Mouse (Mus musculus): Measurements from ENCODE around the gene Foxn4. TPM values are rescaled to one million over a fixed set of nuclear protein-coding genes. Genes with fewer than 3 reads are reported as not detected.

Foxn4 gene
- polyA plus RNA-seq, 1 experiment from 2014 or later, result 1.7 TPM

DNA sequence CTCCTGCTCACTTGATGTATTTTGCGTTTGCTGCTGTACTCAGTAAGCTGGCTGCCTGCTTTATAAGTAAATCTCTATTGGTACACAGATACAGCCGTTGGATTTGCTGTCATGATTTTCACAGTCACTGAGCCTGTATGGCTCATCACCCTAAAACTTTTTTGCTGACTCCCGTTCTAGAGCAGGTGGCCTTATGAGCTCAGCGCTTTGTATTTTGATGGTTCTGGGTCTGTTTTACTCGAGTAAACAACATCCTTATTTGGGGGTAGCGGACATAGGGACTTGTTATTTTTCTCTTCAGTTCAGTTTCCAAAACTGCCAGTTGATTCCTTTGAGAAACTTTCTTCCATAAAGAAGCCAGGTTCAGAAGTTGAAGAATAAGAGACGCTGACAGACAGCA lies 47.6 kb downstream of the Foxn4 start:
- Histone ChIP-seq H3K4me2 (ENCODE audit: low read depth) (no peak overlapping the region), H3K27me3 (ENCODE audit: control insufficient read depth, insufficient read depth, low read length) (no peaks in the 10 kb centered on the region), H3K36me3 (ENCODE audit: control insufficient read depth, insufficient read depth, low read length) (no peaks in the 10 kb centered on the region), H3K4me1 (ENCODE audit: control insufficient read depth, insufficient read depth, low read length) (no peaks in the 10 kb centered on the region), H3K9me3 (ENCODE audit: control insufficient read depth, low read length) (no peaks in the 10 kb centered on the region), H3K27ac (ENCODE audit: low read depth, low read length) (no peak overlapping the region), H3K9ac (ENCODE audit: low read length) (no peak overlapping the region), H3K4me3 (ENCODE audit: low read depth, low read length) (no peak overlapping the region)
- ATAC-seq (ENCODE audit: insufficient read depth, low FRiP score, low TSS enrichment) (no peak), DNase-seq (ENCODE audit: low spot score) (no peak)
- 97% methylated on average over 7 of the region's 7 CpGs for WGBS

DNA sequence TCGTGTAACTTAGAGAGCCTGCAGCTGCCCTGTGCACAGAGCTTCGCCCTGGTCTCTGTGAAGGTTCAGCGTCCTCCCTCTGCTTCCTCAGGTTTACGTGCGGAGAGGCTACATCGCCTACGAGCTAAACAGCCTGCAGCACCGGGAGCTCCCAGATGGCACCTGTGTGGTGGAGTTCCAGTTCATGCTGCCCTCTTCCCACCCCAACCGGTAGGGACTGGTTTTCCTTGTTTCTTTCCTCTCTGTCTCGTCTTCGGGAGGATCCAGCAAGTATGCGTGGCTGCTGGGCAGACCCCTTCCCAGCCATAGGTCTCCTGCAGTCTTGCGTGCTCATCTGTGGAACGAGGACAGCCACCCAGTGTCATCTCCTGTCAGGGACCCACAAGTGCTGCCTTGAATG lies 54.8 kb downstream of the Foxn4 start:
- Histone ChIP-seq H3K4me1 (ENCODE audit: control insufficient read depth, insufficient read depth, low read length) (no peaks in the 10 kb centered on the region), H3K9me3 (ENCODE audit: control insufficient read depth, low read length) (no peaks in the 10 kb centered on the region), H3K27me3 (ENCODE audit: control insufficient read depth, insufficient read depth, low read length) (no peaks in the 10 kb centered on the region), H3K27ac (ENCODE audit: low read depth, low read length) (no peak overlapping the region), H3K4me2 (ENCODE audit: low read depth) (no peak overlapping the region), H3K36me3 (ENCODE audit: control insufficient read depth, insufficient read depth, low read length) (no peaks in the 10 kb centered on the region), H3K4me3 (ENCODE audit: low read depth, low read length) (no peak overlapping the region), H3K9ac (ENCODE audit: low read length) (no peak overlapping the region)
- WGBS, result 82% methylated on average over 14 of the region's 14 CpGs
- no peak for ATAC-seq (ENCODE audit: insufficient read depth, low FRiP score, low TSS enrichment)
- DNase-seq (ENCODE audit: low spot score), result no peak

- Histone ChIP-seq H3K9me3 (ENCODE audit: control insufficient read depth, low read length) (no peaks in the 10 kb centered on the region), H3K4me1 (ENCODE audit: control insufficient read depth, insufficient read depth, low read length) (no peaks in the 10 kb centered on the region), H3K27ac (ENCODE audit: low read depth, low read length) (no peak overlapping the region), H3K9ac (ENCODE audit: low read length) (no peak overlapping the region), H3K4me2 (ENCODE audit: low read depth) (no peak overlapping the region), H3K36me3 (ENCODE audit: control insufficient read depth, insufficient read depth, low read length) (no peaks in the 10 kb centered on the region), H3K4me3 (ENCODE audit: low read depth, low read length) (no peak overlapping the region), H3K27me3 (ENCODE audit: control insufficient read depth, insufficient read depth, low read length) (no peaks in the 10 kb centered on the region)
- WGBS, result 66% methylated on average over 10 of the region's 10 CpGs
- ATAC-seq (ENCODE audit: insufficient read depth, low FRiP score, low TSS enrichment), result no peak
- no peak for DNase-seq (ENCODE audit: low spot score)
Measured at GRCm38 (mm10) chr5:114213183-114213582, 60.4 kb downstream of the Foxn4 start.

GRCm38 (mm10) chr5:114206158-114206557 lies 67.4 kb downstream of the Foxn4 start:
- H3K27ac ChIP-seq (ENCODE audit: low read depth, low read length), result no peak overlapping the region
- H3K9me3 ChIP-seq (ENCODE audit: control insufficient read depth, low read length), result no peaks in the 10 kb centered on the region
- no peak for ATAC-seq (ENCODE audit: insufficient read depth, low FRiP score, low TSS enrichment)
- H3K4me1 ChIP-seq (ENCODE audit: control insufficient read depth, insufficient read depth, low read length), result no peaks in the 10 kb centered on the region
- H3K9ac ChIP-seq (ENCODE audit: low read length), result no peak overlapping the region
- DNase-seq (ENCODE audit: low spot score), result no peak
- 85% methylated on average over 2 of the region's 2 CpGs for WGBS
- H3K4me3 ChIP-seq (ENCODE audit: low read depth, low read length), result no peak overlapping the region
- no peaks in the 10 kb centered on the region for H3K36me3 ChIP-seq (ENCODE audit: control insufficient read depth, insufficient read depth, low read length)
- H3K27me3 ChIP-seq (ENCODE audit: control insufficient read depth, insufficient read depth, low read length), result no peaks in the 10 kb centered on the region
- H3K4me2 ChIP-seq (ENCODE audit: low read depth), result no peak overlapping the region

Other genes starting within 250 kb of the Foxn4 start
- gene Usp30, start 208.3 kb downstream of the Foxn4 start, polyA plus RNA-seq (2014; fragmentation: Nextera tagmentation; extraction: Ambion mirVana), result 12.7 and 14.5 TPM in 2 replicates
- gene Svop, start 182.2 kb downstream of the Foxn4 start, polyA plus RNA-seq (2014; fragmentation: Nextera tagmentation; extraction: Ambion mirVana), result 27.3 and 32.9 TPM in 2 replicates
- 12.8 and 13.1 TPM in 2 replicates for gene Alkbh2, start 145.6 kb downstream of the Foxn4 start, polyA plus RNA-seq (2014; fragmentation: Nextera tagmentation; extraction: Ambion mirVana)
- 26.6 and 28.0 TPM in 2 replicates for gene Ung, start 143.4 kb downstream of the Foxn4 start, polyA plus RNA-seq (2014; fragmentation: Nextera tagmentation; extraction: Ambion mirVana)
- gene Acacb, start 127.3 kb downstream of the Foxn4 start, polyA plus RNA-seq (2014; fragmentation: Nextera tagmentation; extraction: Ambion mirVana), result 0.82 and 1.8 TPM in 2 replicates
- 0.26 and 0.42 TPM in 2 replicates for gene Myo1h, start 15.4 kb upstream of the Foxn4 start, polyA plus RNA-seq (2014; fragmentation: Nextera tagmentation; extraction: Ambion mirVana)
- gene Kctd10, start 106.7 kb upstream of the Foxn4 start, polyA plus RNA-seq (2014; fragmentation: Nextera tagmentation; extraction: Ambion mirVana), result 109 and 120 TPM in 2 replicates
- gene Ube3b, start 106.8 kb upstream of the Foxn4 start, polyA plus RNA-seq (2014; fragmentation: Nextera tagmentation; extraction: Ambion mirVana), result 57.5 and 60.5 TPM in 2 replicates
- 25.1 and 29.2 TPM in 2 replicates for gene Mmab, start 170.3 kb upstream of the Foxn4 start, polyA plus RNA-seq (2014; fragmentation: Nextera tagmentation; extraction: Ambion mirVana)
- gene Mvk, start 170.5 kb upstream of the Foxn4 start, polyA plus RNA-seq (2014; fragmentation: Nextera tagmentation; extraction: Ambion mirVana), result 64.1 and 66.5 TPM in 2 replicates